Mouse (Mus musculus): ENCODE results near the gene Nln. TPM values are rescaled to one million over a fixed set of nuclear protein-coding genes. Genes with fewer than 3 reads are reported as not detected.

The Nln gene
- polyA plus RNA-seq, 1 experiment from 2014 or later, result 21.0 TPM

GRCm38 (mm10) chr13:104063061-104063460 is 46.4 kb downstream of the Nln start:
- Histone ChIP-seq H3K4me1 (ENCODE audit: control insufficient read depth, insufficient read depth, low read length) (peaks cover 10% of the 10 kb centered on the region), H3K9me3 (ENCODE audit: control insufficient read depth, low read length) (no peaks in the 10 kb centered on the region), H3K27me3 (ENCODE audit: control insufficient read depth, insufficient read depth, low read length) (no peaks in the 10 kb centered on the region), H3K4me3 (ENCODE audit: low read depth, low read length) (no peak overlapping the region), H3K4me2 (ENCODE audit: low read depth, severe bottlenecking) (no peak overlapping the region), H3K27ac (replicated peaks; ENCODE audit: low read depth, low read length) (peak overlapping the region; percentile 56; the same call in 1 of the 2 replicates), H3K9ac (ENCODE audit: low read length) (no peak overlapping the region), H3K36me3 (ENCODE audit: control insufficient read depth, insufficient read depth, low read length) (no peaks in the 10 kb centered on the region)
- DNase-seq (ENCODE audit: low spot score) (peak; percentile 56), ATAC-seq (ENCODE audit: insufficient number of reproducible peaks, low FRiP score, low TSS enrichment, low read depth) (peak; percentile 59; the same call in 1 of the 2 replicates)
- WGBS, result 19% methylated on average over 9 of the region's 9 CpGs

- Histone ChIP-seq H3K4me1 (ENCODE audit: control insufficient read depth, insufficient read depth, low read length) (peaks cover 10% of the 10 kb centered on the region), H3K4me2 (ENCODE audit: low read depth, severe bottlenecking) (no peak overlapping the region), H3K36me3 (ENCODE audit: control insufficient read depth, insufficient read depth, low read length) (no peaks in the 10 kb centered on the region), H3K27me3 (ENCODE audit: control insufficient read depth, insufficient read depth, low read length) (no peaks in the 10 kb centered on the region), H3K9me3 (ENCODE audit: control insufficient read depth, low read length) (no peaks in the 10 kb centered on the region), H3K9ac (ENCODE audit: low read length) (no peak overlapping the region), H3K27ac (replicated peaks; ENCODE audit: low read depth, low read length) (peak overlapping the region; percentile 56), H3K4me3 (ENCODE audit: low read depth, low read length) (no peak overlapping the region)
- peak; percentile 91 for ATAC-seq (ENCODE audit: insufficient number of reproducible peaks, low FRiP score, low TSS enrichment, low read depth)
- 18% methylated on average over 2 of the region's 2 CpGs for WGBS
- DNase-seq (ENCODE audit: low spot score), result peak; percentile 55
Measured at GRCm38 (mm10) chr13:104061975-104062750, 47.3 kb downstream of the Nln start.

- DNase-seq (ENCODE audit: low spot score) (no peak), ATAC-seq (ENCODE audit: insufficient number of reproducible peaks, low FRiP score, low TSS enrichment, low read depth) (no peak)
- H3K9ac ChIP-seq (ENCODE audit: low read length), result no peak overlapping the region
- H3K36me3 ChIP-seq (ENCODE audit: control insufficient read depth, insufficient read depth, low read length), result no peaks in the 10 kb centered on the region
- no peaks in the 10 kb centered on the region for H3K27me3 ChIP-seq (ENCODE audit: control insufficient read depth, insufficient read depth, low read length)
- 69% methylated on average over 1 of the region's 1 CpGs for WGBS
- no peaks in the 10 kb centered on the region for H3K9me3 ChIP-seq (ENCODE audit: control insufficient read depth, low read length)
- no peak overlapping the region for H3K4me2 ChIP-seq (ENCODE audit: low read depth, severe bottlenecking)
- H3K27ac ChIP-seq (replicated peaks; ENCODE audit: low read depth, low read length), result no peak overlapping the region
- H3K4me3 ChIP-seq (ENCODE audit: low read depth, low read length), result no peak overlapping the region
- H3K4me1 ChIP-seq (ENCODE audit: control insufficient read depth, insufficient read depth, low read length), result peaks cover 10% of the 10 kb centered on the region
Measured at GRCm38 (mm10) chr13:104060231-104060630, 49.2 kb downstream of the Nln start.

GRCm38 (mm10) chr13:104059536-104059935 is 49.9 kb downstream of the Nln start:
- Histone ChIP-seq H3K9ac (ENCODE audit: low read length) (no peak overlapping the region), H3K4me2 (ENCODE audit: low read depth, severe bottlenecking) (no peak overlapping the region), H3K36me3 (ENCODE audit: control insufficient read depth, insufficient read depth, low read length) (no peaks in the 10 kb centered on the region), H3K27me3 (ENCODE audit: control insufficient read depth, insufficient read depth, low read length) (no peaks in the 10 kb centered on the region), H3K4me3 (ENCODE audit: low read depth, low read length) (no peak overlapping the region), H3K4me1 (ENCODE audit: control insufficient read depth, insufficient read depth, low read length) (peaks cover 10% of the 10 kb centered on the region), H3K9me3 (ENCODE audit: control insufficient read depth, low read length) (no peaks in the 10 kb centered on the region), H3K27ac (replicated peaks; ENCODE audit: low read depth, low read length) (no peak overlapping the region)
- ATAC-seq (ENCODE audit: insufficient number of reproducible peaks, low FRiP score, low TSS enrichment, low read depth), result no peak
- DNase-seq (ENCODE audit: low spot score), result no peak
- 81% methylated on average over 4 of the region's 4 CpGs for WGBS

GRCm38 (mm10) chr13:104058761-104059160 is 50.7 kb downstream of the Nln start:
- no peak for DNase-seq (ENCODE audit: low spot score)
- H3K4me3 ChIP-seq (ENCODE audit: low read depth, low read length), result no peak overlapping the region
- ATAC-seq (ENCODE audit: insufficient number of reproducible peaks, low FRiP score, low TSS enrichment, low read depth), result no peak
- H3K4me2 ChIP-seq (ENCODE audit: low read depth, severe bottlenecking), result no peak overlapping the region
- H3K9me3 ChIP-seq (ENCODE audit: control insufficient read depth, low read length), result no peaks in the 10 kb centered on the region
- peaks cover 10% of the 10 kb centered on the region for H3K4me1 ChIP-seq (ENCODE audit: control insufficient read depth, insufficient read depth, low read length)
- 91% methylated on average over 9 of the region's 9 CpGs for WGBS
- H3K36me3 ChIP-seq (ENCODE audit: control insufficient read depth, insufficient read depth, low read length), result no peaks in the 10 kb centered on the region
- no peak overlapping the region for H3K9ac ChIP-seq (ENCODE audit: low read length)
- H3K27ac ChIP-seq (replicated peaks; ENCODE audit: low read depth, low read length), result no peak overlapping the region
- no peaks in the 10 kb centered on the region for H3K27me3 ChIP-seq (ENCODE audit: control insufficient read depth, insufficient read depth, low read length)

GRCm38 (mm10) chr13:104052271-104052753 is 57.1 kb downstream of the Nln start:
- 89% methylated on average over 9 of the region's 9 CpGs for WGBS
- DNase-seq (ENCODE audit: low spot score), result no peak
- H3K4me1 ChIP-seq (ENCODE audit: control insufficient read depth, insufficient read depth, low read length), result no peaks in the 10 kb centered on the region
- H3K9ac ChIP-seq (ENCODE audit: low read length), result no peak overlapping the region
- no peak overlapping the region for H3K27ac ChIP-seq (replicated peaks; ENCODE audit: low read depth, low read length)
- no peak overlapping the region for H3K4me3 ChIP-seq (ENCODE audit: low read depth, low read length)
- no peaks in the 10 kb centered on the region for H3K36me3 ChIP-seq (ENCODE audit: control insufficient read depth, insufficient read depth, low read length)
- H3K4me2 ChIP-seq (ENCODE audit: low read depth, severe bottlenecking), result no peak overlapping the region
- no peaks in the 10 kb centered on the region for H3K9me3 ChIP-seq (ENCODE audit: control insufficient read depth, low read length)
- H3K27me3 ChIP-seq (ENCODE audit: control insufficient read depth, insufficient read depth, low read length), result no peaks in the 10 kb centered on the region
- no peak for ATAC-seq (ENCODE audit: insufficient number of reproducible peaks, low FRiP score, low TSS enrichment, low read depth)

- ATAC-seq (ENCODE audit: insufficient number of reproducible peaks, low FRiP score, low TSS enrichment, low read depth), result peak; percentile 21; the same call in 1 of the 2 replicates
- WGBS, result 76% methylated on average over 3 of the region's 3 CpGs
- Histone ChIP-seq H3K4me2 (ENCODE audit: low read depth, severe bottlenecking) (no peak overlapping the region), H3K9ac (ENCODE audit: low read length) (no peak overlapping the region), H3K36me3 (ENCODE audit: control insufficient read depth, insufficient read depth, low read length) (no peaks in the 10 kb centered on the region), H3K27ac (replicated peaks; ENCODE audit: low read depth, low read length) (no peak overlapping the region), H3K4me1 (ENCODE audit: control insufficient read depth, insufficient read depth, low read length) (no peaks in the 10 kb centered on the region), H3K27me3 (ENCODE audit: control insufficient read depth, insufficient read depth, low read length) (no peaks in the 10 kb centered on the region), H3K9me3 (ENCODE audit: control insufficient read depth, low read length) (no peaks in the 10 kb centered on the region), H3K4me3 (ENCODE audit: low read depth, low read length) (no peak overlapping the region)
- peak; percentile 37 for DNase-seq (ENCODE audit: low spot score)
Measured at GRCm38 (mm10) chr13:104048835-104049234, 60.6 kb downstream of the Nln start.

GRCm38 (mm10) chr13:104045108-104045507 is 64.3 kb downstream of the Nln start:
- DNase-seq (ENCODE audit: low spot score), result no peak
- H3K27me3 ChIP-seq (ENCODE audit: control insufficient read depth, insufficient read depth, low read length), result no peaks in the 10 kb centered on the region
- H3K4me3 ChIP-seq (ENCODE audit: low read depth, low read length), result no peak overlapping the region
- H3K4me1 ChIP-seq (ENCODE audit: control insufficient read depth, insufficient read depth, low read length), result no peaks in the 10 kb centered on the region
- H3K9ac ChIP-seq (ENCODE audit: low read length), result no peak overlapping the region
- 84% methylated on average over 4 of the region's 4 CpGs for WGBS
- no peak overlapping the region for H3K27ac ChIP-seq (replicated peaks; ENCODE audit: low read depth, low read length)
- H3K36me3 ChIP-seq (ENCODE audit: control insufficient read depth, insufficient read depth, low read length), result no peaks in the 10 kb centered on the region
- H3K9me3 ChIP-seq (ENCODE audit: control insufficient read depth, low read length), result no peaks in the 10 kb centered on the region
- ATAC-seq (ENCODE audit: insufficient number of reproducible peaks, low FRiP score, low TSS enrichment, low read depth), result no peak
- no peak overlapping the region for H3K4me2 ChIP-seq (ENCODE audit: low read depth, severe bottlenecking)

Data from limb, embryonic 11.5 days (tissue).